Mouse (Mus musculus) E14TG2a.4 (cell line): ENCODE results near the gene Cfl1.
A peak's percentile ranks its signal among the peaks of the same experiment; 100 is the strongest.

Experiments
- H3K27me3 ChIP-seq: 2 replicates; pipeline ENCODE4 v1.6.1; 2014; ENCODE audit warnings: low read length, control low read depth; ENCODE audit not compliant: insufficient read depth
- H3K36me3 ChIP-seq: 2 replicates; pipeline ENCODE4 v1.6.1; 2014; ENCODE audit warnings: low read length, control low read depth; ENCODE audit not compliant: insufficient read depth
- H3K4me1 ChIP-seq: replicated peaks from 2 replicates; pipeline ENCODE4 v1.6.1; 2014; ENCODE audit warnings: low read depth, low read length, control low read depth
- H3K4me3 ChIP-seq: replicated peaks from 2 replicates; pipeline ENCODE4 v1.5.1; 2014; ENCODE audit warnings: mild to moderate bottlenecking, low read length
- H3K9me3 ChIP-seq: 2 replicates; pipeline ENCODE4 v1.6.1; 2014; ENCODE audit warnings: low read length, control low read depth
- CTCF ChIP-seq: conservative IDR thresholded peaks from 2 replicates; pipeline ENCODE4 v1.5.1; 2014; ENCODE audit warnings: low read length
- NANOG ChIP-seq: IDR thresholded peaks from 2 replicates; pipeline ENCODE4 v1.6.1; 2014; ENCODE audit warnings: borderline replicate concordance, low read length, mixed read lengths
- POU5F1 ChIP-seq: IDR thresholded peaks from 2 replicates; pipeline ENCODE4 v1.6.1; 2014; ENCODE audit warnings: low read length, borderline replicate concordance

Cfl1 gene

GRCm38 (mm10) chr19:5474281-5475068 is 15.8 kb upstream of the Cfl1 start:
- Histone ChIP-seq H3K4me3 (peak overlapping the region; percentile 77), H3K9me3 (no peaks in the 10 kb centered on the region), H3K36me3 (0 out of 2 replicates have a peak, but pooled peaks cover 2% of the 10 kb centered on the region), H3K27me3 (peaks cover 38% of the 10 kb centered on the region), H3K4me1 (peaks cover 41% of the 10 kb centered on the region)
- TF ChIP-seq POU5F1 (no peak), CTCF (no peak), NANOG (no peak)

DNA sequence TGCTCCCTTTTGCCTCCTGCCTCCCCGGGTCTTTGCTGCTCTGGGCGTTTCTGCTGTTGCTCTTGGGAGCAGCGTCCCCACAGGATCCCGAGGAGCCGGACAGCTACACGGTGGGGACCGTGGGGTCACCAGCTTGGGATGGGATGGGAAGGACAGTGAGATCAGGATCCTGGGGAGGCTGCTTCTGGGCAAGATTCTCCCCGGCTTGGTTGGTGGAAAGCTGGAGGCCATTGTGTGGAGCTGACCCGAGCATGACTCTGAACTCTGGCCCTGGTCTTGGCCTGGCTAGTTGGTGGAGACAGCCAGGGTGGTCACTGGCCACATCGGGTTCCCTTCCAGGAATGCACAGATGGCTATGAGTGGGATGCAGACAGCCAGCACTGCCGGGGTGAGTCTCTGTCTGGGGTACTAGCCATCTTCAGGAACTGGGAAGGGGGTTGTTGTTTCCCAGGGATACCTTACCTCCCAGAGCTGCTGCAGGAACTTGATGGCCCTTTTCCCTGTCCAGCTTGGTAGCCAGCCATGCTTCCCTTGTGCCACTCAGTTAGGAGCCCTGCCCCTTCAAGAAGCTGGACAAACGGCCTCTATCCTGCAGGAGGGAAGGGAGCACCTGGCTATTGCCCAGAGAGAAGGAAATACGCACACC is 15.1 kb upstream of the Cfl1 start:
- Histone ChIP-seq H3K27me3 (peaks cover 33% of the 10 kb centered on the region), H3K4me1 (peaks cover 38% of the 10 kb centered on the region), H3K9me3 (no peaks in the 10 kb centered on the region), H3K36me3 (peaks cover 7% of the 10 kb centered on the region), H3K4me3 (peak overlapping the region; percentile 77)
- TF ChIP-seq CTCF (no peak), NANOG (no peak), POU5F1 (no peak)

- no peak for TF ChIP-seq POU5F1
- no peak for TF ChIP-seq NANOG
- H3K36me3 ChIP-seq, result peaks cover 21% of the 10 kb centered on the region
- no peaks in the 10 kb centered on the region for H3K9me3 ChIP-seq
- no peak overlapping the region for H3K4me3 ChIP-seq
- peaks cover 35% of the 10 kb centered on the region for H3K4me1 ChIP-seq
- H3K27me3 ChIP-seq, result peaks cover 31% of the 10 kb centered on the region
These were observed 13.1 kb upstream of the Cfl1 start for GRCm38 (mm10) chr19:5477004-5477667.

GRCm38 (mm10) chr19:5477668-5478300 is 12.5 kb upstream of the Cfl1 start:
- TF ChIP-seq NANOG (no peak), POU5F1 (no peak), CTCF (no peak)
- Histone ChIP-seq H3K9me3 (no peaks in the 10 kb centered on the region), H3K27me3 (peaks cover 31% of the 10 kb centered on the region), H3K36me3 (peaks cover 27% of the 10 kb centered on the region), H3K4me1 (peaks cover 39% of the 10 kb centered on the region), H3K4me3 (0 out of 2 replicates have a peak overlapping the region, but pooled peaks have one; percentile 3)

DNA sequence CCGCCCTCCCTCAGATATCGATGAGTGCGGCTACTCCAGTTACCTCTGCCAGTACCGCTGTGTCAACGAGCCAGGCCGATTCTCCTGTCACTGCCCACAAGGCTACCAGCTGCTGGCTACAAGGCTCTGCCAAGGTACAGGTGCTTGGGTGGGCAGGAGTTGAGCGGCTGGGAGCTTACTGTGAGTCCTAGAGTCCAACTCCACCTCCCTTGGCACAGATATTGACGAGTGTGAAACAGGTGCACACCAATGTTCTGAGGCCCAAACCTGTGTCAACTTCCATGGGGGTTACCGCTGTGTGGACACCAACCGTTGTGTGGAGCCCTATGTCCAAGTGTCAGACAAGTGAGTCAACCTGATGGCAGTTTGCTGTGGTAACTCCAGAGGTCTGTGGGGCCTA is 10.2 kb upstream of the Cfl1 start:
- no peaks in the 10 kb centered on the region for H3K9me3 ChIP-seq
- peaks cover 49% of the 10 kb centered on the region for H3K36me3 ChIP-seq
- peaks cover 14% of the 10 kb centered on the region for H3K27me3 ChIP-seq
- H3K4me3 ChIP-seq, result no peak overlapping the region
- no peak for TF ChIP-seq CTCF
- no peak for TF ChIP-seq NANOG
- TF ChIP-seq POU5F1, result no peak
- peaks cover 46% of the 10 kb centered on the region for H3K4me1 ChIP-seq

DNA sequence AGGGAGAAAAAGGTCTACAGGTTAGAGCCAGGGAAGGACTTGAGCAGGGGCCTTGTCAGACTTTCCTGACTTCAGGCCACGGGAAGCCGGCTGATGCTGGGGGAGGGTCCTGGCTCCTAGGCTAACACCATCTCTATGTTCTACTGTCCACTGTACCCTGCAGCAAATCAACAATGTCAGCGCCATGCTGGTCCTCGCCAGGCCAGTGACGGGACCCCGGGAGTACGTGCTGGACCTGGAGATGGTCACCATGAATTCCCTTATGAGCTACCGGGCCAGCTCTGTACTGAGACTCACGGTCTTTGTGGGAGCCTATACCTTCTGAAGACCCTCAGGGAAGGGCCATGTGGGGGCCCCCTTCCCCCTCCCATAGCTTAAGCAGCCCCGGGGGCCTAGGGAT is 8.9 kb upstream of the Cfl1 start:
- Histone ChIP-seq H3K36me3 (peaks cover 63% of the 10 kb centered on the region), H3K9me3 (no peaks in the 10 kb centered on the region), H3K27me3 (0 out of 2 replicates have a peak, but pooled peaks cover 2% of the 10 kb centered on the region), H3K4me3 (no peak overlapping the region), H3K4me1 (peaks cover 43% of the 10 kb centered on the region)
- TF ChIP-seq POU5F1 (no peak), CTCF (no peak), NANOG (no peak)

- Histone ChIP-seq H3K4me1 (peaks cover 52% of the 10 kb centered on the region), H3K4me3 (no peak overlapping the region), H3K9me3 (no peaks in the 10 kb centered on the region), H3K36me3 (peaks cover 63% of the 10 kb centered on the region), H3K27me3 (no peaks in the 10 kb centered on the region)
- TF ChIP-seq CTCF (no peak), NANOG (no peak), POU5F1 (no peak)
These were observed 6.6 kb upstream of the Cfl1 start for GRCm38 (mm10) chr19:5483386-5484359.

DNA sequence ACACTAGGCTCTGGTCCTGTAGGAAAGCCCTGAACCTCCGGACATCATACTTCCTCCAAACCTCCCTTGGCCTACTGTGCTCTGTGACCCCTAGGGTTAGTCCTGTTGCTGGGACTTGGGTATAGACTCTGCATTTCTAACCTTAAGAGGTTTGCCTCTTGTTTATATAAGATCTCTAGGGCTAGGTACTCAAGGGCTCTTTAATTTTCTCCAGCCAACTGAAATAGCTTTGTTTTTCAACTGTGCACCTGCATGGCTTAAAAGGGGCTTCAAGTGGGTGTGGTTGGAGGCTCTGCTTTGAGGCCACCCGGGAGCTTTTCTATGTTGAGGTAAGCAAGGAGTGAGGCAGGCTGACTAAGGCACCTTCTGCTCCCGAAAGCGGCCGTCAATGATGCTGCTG is 5.8 kb upstream of the Cfl1 start:
- no peaks in the 10 kb centered on the region for H3K9me3 ChIP-seq
- peaks cover 57% of the 10 kb centered on the region for H3K4me1 ChIP-seq
- TF ChIP-seq POU5F1, result no peak
- no peak for TF ChIP-seq CTCF
- no peak for TF ChIP-seq NANOG
- peaks cover 63% of the 10 kb centered on the region for H3K36me3 ChIP-seq
- no peak overlapping the region for H3K4me3 ChIP-seq
- no peaks in the 10 kb centered on the region for H3K27me3 ChIP-seq
